Mouse (Mus musculus): ENCODE results near the gene Cptp. TPM values are rescaled to one million over a fixed set of nuclear protein-coding genes. Genes with fewer than 3 reads are reported as not detected.

The Cptp gene
- polyA plus RNA-seq, 1 experiment from 2014 or later = 7.5 TPM

DNA sequence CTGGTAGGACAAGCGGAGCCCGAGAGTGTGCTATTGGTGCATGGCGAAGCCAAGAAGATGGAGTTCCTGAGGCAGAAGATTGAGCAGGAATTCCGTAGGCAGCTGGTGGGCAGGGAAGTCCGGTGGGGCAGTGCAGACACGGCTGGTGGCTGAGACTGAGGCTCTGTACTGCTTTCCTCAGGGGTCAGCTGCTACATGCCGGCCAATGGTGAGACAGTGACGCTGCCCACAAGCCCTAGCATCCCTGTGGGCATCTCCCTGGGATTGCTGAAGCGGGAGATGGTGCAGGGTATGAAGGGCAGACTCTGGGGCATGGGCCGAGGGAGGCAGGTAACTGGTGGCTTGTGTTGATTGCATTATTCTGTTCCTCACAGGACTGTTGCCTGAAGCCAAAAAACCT, 18.4 kb upstream of the Cptp start:
- no peak for ATAC-seq (ENCODE audit: insufficient read depth)
- H3K36me3 ChIP-seq (replicated peaks) = peaks cover 55% of the 10 kb centered on the region
- H3K27me3 ChIP-seq = no peaks in the 10 kb centered on the region
- 82% methylated on average over 10 of the region's 10 CpGs for WGBS (ENCODE audit: insufficient replicate concordance)
- H3K27ac ChIP-seq (replicated peaks) = no peak overlapping the region
- H3K9me3 ChIP-seq (replicated peaks) = no peaks in the 10 kb centered on the region
- peaks cover 21% of the 10 kb centered on the region for H3K4me1 ChIP-seq (replicated peaks)
- H3K9ac ChIP-seq = no peak overlapping the region
- no peak overlapping the region for H3K4me2 ChIP-seq
- H3K4me3 ChIP-seq (replicated peaks) = no peak overlapping the region

DNA sequence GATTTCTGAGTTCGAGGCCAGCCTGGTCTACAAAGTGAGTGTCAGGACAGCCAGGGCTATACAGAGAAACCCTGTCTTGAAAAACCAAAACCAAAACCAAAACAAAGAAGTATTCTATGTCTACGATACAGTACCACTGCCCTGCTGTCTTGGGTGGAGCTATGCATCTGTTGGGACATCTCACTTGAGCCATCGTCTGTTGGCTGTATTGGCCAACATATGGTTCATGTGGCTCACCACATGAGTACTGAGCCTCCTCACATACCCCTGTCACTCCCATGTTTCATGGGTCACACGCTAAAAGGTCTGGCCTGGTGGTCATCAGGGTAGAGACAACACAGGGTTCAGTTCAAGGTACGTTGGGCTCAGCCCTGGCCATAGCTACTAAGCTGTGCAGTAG, 17.1 kb upstream of the Cptp start:
- Histone ChIP-seq H3K9me3 (replicated peaks) (no peaks in the 10 kb centered on the region), H3K4me3 (replicated peaks) (no peak overlapping the region), H3K36me3 (replicated peaks) (peaks cover 55% of the 10 kb centered on the region), H3K4me1 (replicated peaks) (peaks cover 14% of the 10 kb centered on the region), H3K4me2 (no peak overlapping the region), H3K9ac (no peak overlapping the region), H3K27me3 (no peaks in the 10 kb centered on the region), H3K27ac (replicated peaks) (no peak overlapping the region)
- no peak for ATAC-seq (ENCODE audit: insufficient read depth)
- 81% methylated on average over 5 of the region's 5 CpGs for WGBS (ENCODE audit: insufficient replicate concordance)

DNA sequence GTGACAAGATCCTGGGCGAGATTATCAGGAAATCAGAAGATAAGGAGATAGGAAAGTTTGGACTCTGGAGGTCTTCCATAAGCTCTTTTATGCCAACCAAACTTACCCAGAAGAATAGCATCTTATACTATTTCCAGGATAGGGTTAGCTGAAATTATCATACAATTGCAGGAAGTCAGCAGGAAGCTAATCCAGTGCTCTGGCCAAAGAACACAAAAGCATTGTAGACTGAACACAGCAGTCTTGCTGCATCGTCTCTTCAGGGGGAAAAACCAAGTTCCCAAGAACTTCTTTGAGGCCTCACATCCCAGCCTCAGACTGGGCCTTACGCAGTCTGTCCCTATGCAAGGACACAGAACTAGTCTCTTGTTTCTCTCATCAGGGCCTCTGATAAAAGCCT, 14.3 kb upstream of the Cptp start:
- Histone ChIP-seq H3K27ac (replicated peaks) (no peak overlapping the region), H3K9ac (no peak overlapping the region), H3K4me1 (replicated peaks) (no peaks in the 10 kb centered on the region), H3K9me3 (replicated peaks) (no peaks in the 10 kb centered on the region), H3K27me3 (no peaks in the 10 kb centered on the region), H3K36me3 (replicated peaks) (peaks cover 44% of the 10 kb centered on the region), H3K4me3 (replicated peaks) (no peak overlapping the region), H3K4me2 (no peak overlapping the region)
- WGBS (ENCODE audit: insufficient replicate concordance) = 61% methylated on average over 3 of the region's 3 CpGs
- ATAC-seq (ENCODE audit: insufficient read depth) = no peak

DNA sequence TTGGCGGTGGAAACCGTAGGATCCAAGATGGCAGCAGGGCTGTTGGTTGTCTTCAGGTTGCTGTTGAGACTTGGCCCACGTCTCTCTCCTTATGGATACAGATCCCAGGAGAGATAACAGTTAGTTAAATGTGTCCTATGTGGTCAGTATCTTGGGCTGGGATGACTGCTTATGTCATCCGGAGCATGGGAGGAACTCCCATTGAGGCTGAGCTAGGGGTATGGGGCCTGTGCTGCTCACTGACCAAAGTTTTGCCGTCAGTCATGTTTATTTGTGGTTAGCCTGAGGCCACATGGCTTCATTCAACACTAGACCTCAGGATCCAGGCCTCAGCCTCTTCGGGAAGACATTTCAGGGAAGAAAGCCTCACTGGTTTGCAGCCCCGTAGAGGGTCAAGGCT, 2.2 kb upstream of the Cptp start:
- H3K4me1 ChIP-seq (replicated peaks) = peaks cover 42% of the 10 kb centered on the region
- 72% methylated on average over 7 of the region's 7 CpGs for WGBS (ENCODE audit: insufficient replicate concordance)
- H3K4me2 ChIP-seq = peak overlapping the region; percentile 4; the same call in 1 of the 2 replicates

DNA sequence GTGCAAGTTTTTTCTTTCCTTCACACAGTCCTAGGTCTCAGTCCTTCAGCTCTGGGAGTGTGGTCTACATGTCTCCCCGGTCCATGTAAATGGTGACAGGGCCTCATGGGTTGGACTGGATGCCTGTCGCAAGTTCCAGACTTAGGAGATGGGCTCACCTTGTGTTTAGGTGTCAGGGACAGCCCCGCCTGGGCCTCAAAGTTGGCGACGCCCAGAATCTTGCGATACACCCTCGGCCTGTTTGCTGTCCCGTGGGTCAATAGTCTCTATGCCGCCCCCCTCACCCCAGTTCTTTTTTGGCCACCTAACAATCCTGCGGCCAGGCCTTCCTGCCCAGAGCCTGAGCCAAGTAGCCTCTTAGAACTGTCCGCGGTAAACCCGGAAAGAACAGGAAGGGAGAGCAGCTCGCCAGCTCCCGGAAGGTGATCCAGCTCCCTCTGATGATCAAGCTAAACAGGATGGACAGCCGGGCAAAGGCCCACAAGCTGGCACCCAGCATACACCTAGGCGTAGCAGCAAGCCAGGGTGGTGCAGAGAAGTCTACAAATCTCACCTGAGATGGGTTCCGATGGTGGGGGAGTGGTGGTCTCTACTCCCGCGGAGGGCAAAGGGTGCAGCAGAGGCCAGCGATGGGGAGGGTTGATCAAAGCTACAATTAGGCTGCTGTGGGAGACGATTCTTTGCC, 484 bp downstream of the Cptp start:
- H3K4me1 ChIP-seq (replicated peaks) = peaks cover 42% of the 10 kb centered on the region
- peak; percentile 41 for ATAC-seq (ENCODE audit: insufficient read depth)
- peak overlapping the region; percentile 77 for H3K9ac ChIP-seq
- peak overlapping the region; percentile 65; the same call in 1 of the 2 replicates for H3K27ac ChIP-seq (replicated peaks)
- H3K9me3 ChIP-seq (replicated peaks) = no peaks in the 10 kb centered on the region
- H3K27me3 ChIP-seq = no peaks in the 10 kb centered on the region
- H3K4me3 ChIP-seq (replicated peaks) = peak overlapping the region; percentile 91
- peak overlapping the region; percentile 97 for H3K4me2 ChIP-seq
- WGBS (ENCODE audit: insufficient replicate concordance) = 5% methylated on average over 22 of the region's 22 CpGs
- peaks cover 48% of the 10 kb centered on the region for H3K36me3 ChIP-seq (replicated peaks)

More for the DNA sequence above, 2.2 kb upstream of the Cptp start:
- ATAC-seq (ENCODE audit: insufficient read depth) = no peak
- no peak overlapping the region for H3K4me3 ChIP-seq (replicated peaks)
- no peak overlapping the region for H3K27ac ChIP-seq (replicated peaks)
- no peaks in the 10 kb centered on the region for H3K9me3 ChIP-seq (replicated peaks)
- H3K27me3 ChIP-seq = no peaks in the 10 kb centered on the region
- H3K36me3 ChIP-seq (replicated peaks) = peaks cover 51% of the 10 kb centered on the region
- no peak overlapping the region for H3K9ac ChIP-seq

DNA sequence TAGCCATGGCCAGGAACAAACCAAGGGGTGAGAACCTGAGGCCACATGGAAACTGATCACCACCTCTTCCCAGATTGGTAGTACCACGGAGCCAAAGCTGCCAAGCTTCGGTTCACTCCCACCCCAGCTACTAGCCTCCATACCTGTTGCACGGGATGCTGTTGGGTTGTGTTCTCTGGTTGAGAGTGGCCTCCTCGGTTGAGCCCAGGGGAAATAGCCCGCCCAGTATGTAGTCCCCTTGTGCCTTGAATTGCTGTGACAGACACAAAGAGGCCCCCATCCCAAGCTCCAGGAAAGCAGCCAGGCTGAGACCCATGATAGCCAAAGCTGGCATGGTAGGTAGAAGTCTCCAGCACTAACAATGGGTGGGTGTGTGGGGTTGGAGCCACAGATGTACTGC, 6.2 kb downstream of the Cptp start, which contains the start of gene Tas1r3:
Gene Tas1r3 (minus strand): TSS at position 362 of the 400 bp plus-strand sequence.
- Histone ChIP-seq H3K36me3 (replicated peaks) (peaks cover 50% of the 10 kb centered on the region), H3K27me3 (no peaks in the 10 kb centered on the region), H3K4me3 (replicated peaks) (no peak within 1 kb of the TSS), H3K9me3 (replicated peaks) (no peaks in the 10 kb centered on the region), H3K27ac (replicated peaks) (no peak within 1 kb of the TSS), H3K9ac (no peak within 1 kb of the TSS), H3K4me1 (replicated peaks) (peaks cover 7% of the 10 kb centered on the region), H3K4me2 (no peak within 1 kb of the TSS)
- ATAC-seq (ENCODE audit: insufficient read depth) = no peak
- 62% methylated on average over 5 of the region's 5 CpGs for WGBS (ENCODE audit: insufficient replicate concordance)

DNA sequence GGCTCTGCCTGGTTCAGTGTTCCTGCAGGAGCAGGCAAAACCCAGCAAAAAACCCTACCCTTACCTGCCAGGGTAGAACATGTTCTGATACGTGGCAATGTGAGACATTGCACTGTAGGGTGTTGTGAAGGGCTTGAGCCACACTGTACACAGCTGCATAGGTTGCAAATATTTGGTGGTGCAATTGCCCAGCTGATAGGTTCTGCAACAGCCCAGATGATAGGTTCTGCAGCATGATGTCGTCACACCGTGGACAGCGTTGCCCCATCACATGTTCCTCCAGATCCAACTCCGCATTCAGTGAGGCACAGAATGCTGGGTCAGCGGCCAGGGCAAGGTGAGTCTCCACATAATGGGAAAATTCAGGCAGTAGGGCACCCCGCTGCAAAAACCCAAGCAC, 7.5 kb downstream of the Cptp start:
- Histone ChIP-seq H3K9ac (no peak overlapping the region), H3K27me3 (no peaks in the 10 kb centered on the region), H3K4me1 (replicated peaks) (peaks cover 2% of the 10 kb centered on the region), H3K27ac (replicated peaks) (no peak overlapping the region), H3K4me2 (no peak overlapping the region), H3K4me3 (replicated peaks) (no peak overlapping the region), H3K9me3 (replicated peaks) (no peaks in the 10 kb centered on the region), H3K36me3 (replicated peaks) (peaks cover 58% of the 10 kb centered on the region)
- ATAC-seq (ENCODE audit: insufficient read depth) = no peak
- 70% methylated on average over 7 of the region's 7 CpGs for WGBS (ENCODE audit: insufficient replicate concordance)

DNA sequence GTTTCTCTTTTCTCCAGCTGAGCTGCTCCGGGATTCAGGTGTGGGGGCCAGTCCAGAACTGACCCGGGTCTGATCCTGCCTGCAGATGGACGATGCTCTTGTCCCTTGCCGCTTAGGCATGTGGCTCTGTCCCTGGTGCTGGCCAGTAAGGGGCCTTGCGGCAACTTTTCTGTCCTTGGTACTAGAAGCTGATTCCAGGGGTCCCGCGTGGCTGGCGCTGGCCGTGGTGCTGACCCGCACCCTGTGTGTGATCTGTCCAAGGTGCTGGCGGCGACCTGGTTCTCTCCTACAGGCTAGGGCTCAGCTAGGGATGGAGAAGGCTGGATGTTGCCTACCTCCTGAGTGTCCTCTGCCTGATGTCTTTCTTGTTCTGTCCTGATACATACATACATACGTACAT, 9.9 kb downstream of the Cptp start:
- ATAC-seq (ENCODE audit: insufficient read depth) = no peak

DNA sequence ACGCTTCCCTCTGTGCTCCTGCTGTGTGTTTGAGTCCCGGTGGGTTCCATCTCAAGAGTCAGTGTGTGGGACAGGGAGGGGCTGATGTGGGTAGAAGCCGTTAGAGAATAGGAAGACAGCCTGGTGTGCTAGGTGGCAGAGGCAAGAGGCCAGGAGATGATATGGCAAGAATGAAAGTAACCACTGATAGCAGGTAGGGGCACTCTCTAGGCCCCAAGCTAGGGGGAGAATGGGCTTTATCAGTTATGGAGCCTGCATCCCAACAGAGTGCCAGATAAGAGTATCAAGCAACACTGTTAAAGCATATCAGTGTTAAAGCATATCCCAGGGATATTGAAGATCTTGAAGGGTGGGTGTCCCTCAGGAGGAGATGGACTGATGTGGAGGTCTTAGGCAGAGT, 12.4 kb downstream of the Cptp start:
- peak overlapping the region; percentile 29; the same call in 1 of the 2 replicates for H3K27ac ChIP-seq (replicated peaks)
- H3K4me2 ChIP-seq = peak overlapping the region; percentile 7; the same call in 1 of the 2 replicates
- ATAC-seq (ENCODE audit: insufficient read depth) = peak; percentile 48
- no peaks in the 10 kb centered on the region for H3K27me3 ChIP-seq
- H3K9ac ChIP-seq = no peak overlapping the region
- H3K4me1 ChIP-seq (replicated peaks) = peaks cover 20% of the 10 kb centered on the region
- 36% methylated on average over 3 of the region's 3 CpGs for WGBS (ENCODE audit: insufficient replicate concordance)
- no peaks in the 10 kb centered on the region for H3K9me3 ChIP-seq (replicated peaks)
- H3K36me3 ChIP-seq (replicated peaks) = peaks cover 71% of the 10 kb centered on the region
- no peak overlapping the region for H3K4me3 ChIP-seq (replicated peaks)

More for the DNA sequence above, 9.9 kb downstream of the Cptp start:
- no peak overlapping the region for H3K27ac ChIP-seq (replicated peaks)
- H3K9ac ChIP-seq = no peak overlapping the region
- 34% methylated on average over 13 of the region's 13 CpGs for WGBS (ENCODE audit: insufficient replicate concordance)
- H3K9me3 ChIP-seq (replicated peaks) = no peaks in the 10 kb centered on the region
- peaks cover 58% of the 10 kb centered on the region for H3K36me3 ChIP-seq (replicated peaks)
- peaks cover 15% of the 10 kb centered on the region for H3K4me1 ChIP-seq (replicated peaks)
- no peaks in the 10 kb centered on the region for H3K27me3 ChIP-seq
- H3K4me3 ChIP-seq (replicated peaks) = no peak overlapping the region
- no peak overlapping the region for H3K4me2 ChIP-seq

DNA sequence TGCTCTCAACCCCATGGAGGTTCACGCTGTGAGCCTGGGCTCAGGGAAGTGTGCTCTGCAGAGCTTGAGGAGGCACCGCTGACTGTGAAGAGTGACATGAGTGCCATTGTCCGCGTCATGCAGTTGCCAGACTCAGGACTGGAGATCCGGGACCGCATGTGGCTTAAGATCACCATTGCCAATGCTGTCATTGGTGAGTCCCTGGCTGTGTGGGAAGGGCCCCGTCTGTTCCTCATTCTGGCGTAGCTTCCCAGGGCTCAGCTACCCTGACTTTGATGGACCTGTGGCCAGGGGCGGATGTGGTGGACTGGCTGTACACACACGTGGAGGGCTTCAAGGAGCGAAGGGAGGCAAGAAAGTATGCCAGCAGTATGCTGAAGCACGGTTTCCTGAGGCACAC, 13.2 kb downstream of the Cptp start:
- no peak overlapping the region for H3K27ac ChIP-seq (replicated peaks)
- WGBS (ENCODE audit: insufficient replicate concordance) = 76% methylated on average over 12 of the region's 12 CpGs
- H3K4me1 ChIP-seq (replicated peaks) = peaks cover 25% of the 10 kb centered on the region
- no peak for ATAC-seq (ENCODE audit: insufficient read depth)
- H3K27me3 ChIP-seq = no peaks in the 10 kb centered on the region
- H3K9me3 ChIP-seq (replicated peaks) = no peaks in the 10 kb centered on the region
- no peak overlapping the region for H3K4me2 ChIP-seq
- no peak overlapping the region for H3K4me3 ChIP-seq (replicated peaks)
- no peak overlapping the region for H3K9ac ChIP-seq
- peaks cover 71% of the 10 kb centered on the region for H3K36me3 ChIP-seq (replicated peaks)

DNA sequence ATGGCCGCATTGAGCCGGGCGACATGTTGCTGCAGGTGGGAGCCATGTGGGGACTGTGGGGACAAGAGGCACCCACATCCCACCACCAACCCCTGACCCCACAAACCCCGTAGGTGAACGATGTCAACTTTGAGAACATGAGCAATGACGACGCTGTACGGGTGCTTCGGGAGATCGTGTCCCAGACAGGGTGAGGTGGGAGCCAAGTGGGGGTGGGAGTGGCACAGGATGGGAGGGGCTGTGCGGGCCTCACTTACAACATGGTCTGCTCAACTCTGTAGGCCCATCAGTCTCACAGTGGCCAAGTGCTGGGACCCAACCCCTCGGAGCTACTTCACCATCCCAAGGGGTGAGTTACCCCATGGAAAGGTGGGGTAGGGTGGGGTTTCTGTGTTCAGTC, 14.2 kb downstream of the Cptp start:
- H3K4me2 ChIP-seq = no peak overlapping the region
- peaks cover 31% of the 10 kb centered on the region for H3K4me1 ChIP-seq (replicated peaks)
- H3K36me3 ChIP-seq (replicated peaks) = peaks cover 68% of the 10 kb centered on the region
- no peak overlapping the region for H3K9ac ChIP-seq
- no peak overlapping the region for H3K27ac ChIP-seq (replicated peaks)
- H3K27me3 ChIP-seq = no peaks in the 10 kb centered on the region
- no peak overlapping the region for H3K4me3 ChIP-seq (replicated peaks)
- WGBS (ENCODE audit: insufficient replicate concordance) = 90% methylated on average over 12 of the region's 12 CpGs
- ATAC-seq (ENCODE audit: insufficient read depth) = no peak
- no peaks in the 10 kb centered on the region for H3K9me3 ChIP-seq (replicated peaks)

DNA sequence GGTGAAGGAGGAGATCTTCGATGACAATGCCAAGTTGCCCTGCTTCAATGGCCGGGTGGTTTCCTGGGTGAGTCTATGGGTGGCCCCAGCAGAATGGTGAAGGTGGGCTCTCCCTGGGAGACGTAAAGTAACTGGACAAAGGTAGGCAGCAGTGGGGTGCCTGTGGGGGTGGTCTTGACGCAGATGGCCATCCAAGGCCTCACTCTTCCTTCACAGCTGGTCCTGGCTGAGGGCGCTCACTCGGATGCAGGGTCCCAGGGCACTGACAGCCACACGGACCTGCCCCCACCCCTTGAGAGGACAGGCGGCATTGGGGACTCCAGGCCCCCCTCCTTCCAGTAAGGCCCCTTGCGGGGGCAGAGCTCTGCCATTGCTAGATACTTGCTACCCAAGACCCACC, 15.8 kb downstream of the Cptp start:
- ATAC-seq (ENCODE audit: insufficient read depth) = no peak
- H3K9ac ChIP-seq = no peak overlapping the region
- 86% methylated on average over 9 of the region's 9 CpGs for WGBS (ENCODE audit: insufficient replicate concordance)
- no peak overlapping the region for H3K27ac ChIP-seq (replicated peaks)
- H3K4me1 ChIP-seq (replicated peaks) = peaks cover 46% of the 10 kb centered on the region
- peaks cover 53% of the 10 kb centered on the region for H3K36me3 ChIP-seq (replicated peaks)
- no peaks in the 10 kb centered on the region for H3K9me3 ChIP-seq (replicated peaks)
- H3K4me2 ChIP-seq = no peak overlapping the region
- no peak overlapping the region for H3K4me3 ChIP-seq (replicated peaks)
- H3K27me3 ChIP-seq = no peaks in the 10 kb centered on the region
